Mouse (Mus musculus): ENCODE results near the gene Tars2. TPM values are rescaled to one million over a fixed set of nuclear protein-coding genes. Genes with fewer than 3 reads are reported as not detected.

Tars2 gene
- total RNA-seq, 2 experiments from 2014 or later: 43.5 to 43.8 TPM

DNA sequence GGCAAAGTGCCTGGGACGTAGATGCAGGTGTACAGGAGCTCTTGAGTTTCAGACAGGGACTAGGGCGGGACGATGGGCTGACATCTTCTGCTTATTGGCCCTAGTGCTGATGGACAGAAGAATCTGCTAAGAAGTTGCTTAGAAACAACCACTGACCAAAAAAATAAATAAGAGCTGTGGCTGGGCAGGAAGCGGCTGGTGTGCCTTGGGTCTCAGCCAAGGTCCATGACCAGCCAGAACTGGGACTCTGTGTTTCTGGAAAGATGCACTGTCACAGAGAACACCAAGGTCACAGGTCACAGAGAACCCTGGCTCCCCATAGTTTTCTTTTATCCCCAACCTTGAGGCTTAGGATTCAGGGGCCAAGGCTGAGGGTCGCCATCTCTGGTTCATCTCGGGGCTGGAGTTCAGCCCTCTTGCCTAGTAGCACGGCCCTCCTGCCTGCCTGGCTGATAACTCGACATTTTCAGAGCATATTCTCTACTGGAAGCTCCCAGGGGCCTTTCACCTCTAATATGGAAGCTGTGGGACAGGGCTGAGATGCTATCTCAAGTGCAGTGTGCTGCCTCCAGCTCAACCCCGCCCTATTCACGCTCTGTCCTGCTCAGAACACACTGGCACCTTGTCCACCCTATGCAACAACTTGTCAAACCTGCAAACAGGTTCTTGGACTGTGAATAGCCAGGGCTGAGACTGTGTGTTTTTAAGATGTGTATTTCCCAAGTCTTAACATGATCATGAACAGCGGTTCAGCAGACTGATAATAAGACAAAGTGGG, 27.1 kb downstream of the Tars2 start:
- Histone ChIP-seq H3K4me3 (no peak overlapping the region), H3K27ac (no peak overlapping the region)
- DNase-seq (ENCODE audit: extremely low spot score in 1 of 2, low spot score in 2 of 2): no peak
- intact Hi-C loops (cut with DNase I): no loop called here
- no peak for TF ChIP-seq CTCF (IDR thresholded peaks at IDR 0.05)

DNA sequence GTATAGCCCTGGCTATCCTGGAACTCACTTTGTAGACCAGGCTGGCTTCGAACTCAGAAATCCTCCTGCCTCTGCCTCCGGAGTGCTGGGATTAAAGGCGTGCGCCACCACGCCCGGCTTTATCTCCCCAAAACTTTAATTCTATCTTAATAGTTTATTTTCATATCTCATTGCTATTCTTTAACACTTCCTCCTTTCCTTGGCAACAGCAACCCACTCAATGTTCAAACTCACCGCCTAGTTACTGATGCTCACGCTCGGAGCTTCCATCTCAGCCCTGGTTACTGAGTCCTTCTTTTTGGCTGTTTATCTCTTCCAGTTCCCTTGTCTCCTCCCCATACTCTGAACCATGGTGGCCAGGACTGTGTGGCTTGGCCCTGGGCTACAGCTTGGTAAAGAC, 27.7 kb downstream of the Tars2 start:
- DNase-seq (ENCODE audit: extremely low spot score in 1 of 2, low spot score in 2 of 2): no peak
- H3K4me3 ChIP-seq: no peak overlapping the region
- H3K27ac ChIP-seq: no peak overlapping the region
- TF ChIP-seq CTCF (IDR thresholded peaks at IDR 0.05): no peak
- intact Hi-C loops (cut with DNase I): no loop called here

DNA sequence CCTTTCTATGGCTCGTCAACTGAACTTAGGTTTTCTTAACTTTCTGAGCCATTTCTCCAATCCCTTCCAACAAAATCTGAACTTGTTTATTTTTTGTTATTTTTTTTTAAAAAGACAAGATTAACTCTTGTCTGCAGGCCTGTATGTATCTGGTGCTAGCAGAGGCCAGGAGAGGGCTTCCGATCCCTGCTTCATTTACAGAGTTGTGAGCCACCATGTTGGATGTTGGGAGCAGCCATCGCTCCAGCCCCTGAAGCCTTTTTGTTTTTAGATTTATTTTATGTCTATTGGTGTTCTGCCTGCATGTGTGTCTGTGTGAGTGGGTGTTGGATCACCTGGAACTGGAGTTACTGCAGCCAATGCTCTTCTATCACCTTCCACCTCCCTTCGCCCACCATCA, 28.2 kb downstream of the Tars2 start:
- Histone ChIP-seq H3K27ac (no peak overlapping the region), H3K4me3 (no peak overlapping the region)
- TF ChIP-seq CTCF (IDR thresholded peaks at IDR 0.05): peak; percentile 13; the same call in 1 of the 2 replicates
- intact Hi-C loops (cut with DNase I): no loop called here
- no peak for DNase-seq (ENCODE audit: extremely low spot score in 1 of 2, low spot score in 2 of 2)

DNA sequence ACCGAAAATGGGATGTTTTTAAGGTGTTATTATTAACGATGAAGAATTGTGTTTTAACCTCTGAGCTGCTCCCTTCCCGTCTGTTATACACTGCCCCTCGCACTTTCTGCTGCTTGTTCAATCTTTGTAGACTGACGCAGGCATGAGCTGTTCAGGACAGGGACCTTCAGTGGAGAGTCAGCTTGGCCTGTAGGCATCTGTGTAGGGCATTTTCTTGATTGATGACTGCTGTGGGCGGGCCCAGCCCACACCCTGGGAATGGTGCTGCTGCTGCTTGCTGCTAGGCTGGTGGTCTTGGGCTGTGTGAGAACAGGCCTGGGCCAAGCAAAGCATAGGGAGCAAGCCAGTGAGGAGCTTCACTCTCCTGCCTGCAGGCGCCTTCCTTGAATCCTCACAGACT, 29.6 kb downstream of the Tars2 start:
- no peak overlapping the region for H3K27ac ChIP-seq
- H3K4me3 ChIP-seq: no peak overlapping the region
- no peak for TF ChIP-seq CTCF (IDR thresholded peaks at IDR 0.05)
- intact Hi-C loops (cut with DNase I): no loop called here
- DNase-seq (ENCODE audit: extremely low spot score in 1 of 2, low spot score in 2 of 2): no peak

DNA sequence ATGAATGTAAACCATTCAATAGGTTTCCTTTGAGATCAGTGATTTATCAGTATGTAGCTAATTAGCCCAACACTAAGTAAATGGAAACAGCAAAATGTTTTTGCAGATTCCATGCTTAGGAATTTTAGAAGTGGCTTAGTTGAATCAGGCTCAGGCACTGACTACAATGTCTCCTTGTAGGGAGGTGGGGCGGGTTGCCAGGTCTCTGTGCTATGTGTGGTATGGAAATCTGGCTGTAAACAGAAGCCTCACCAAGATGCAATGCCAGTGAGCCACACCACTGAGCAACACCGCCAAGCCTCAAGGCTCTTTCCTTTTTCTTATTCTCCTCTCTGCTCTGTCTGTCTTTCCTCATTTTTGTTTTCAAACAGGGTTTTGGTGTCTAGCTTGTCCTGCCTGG, 31.1 kb downstream of the Tars2 start:
- intact Hi-C loops (cut with DNase I): no loop called here
- H3K27ac ChIP-seq: no peak overlapping the region
- no peak overlapping the region for H3K4me3 ChIP-seq
- no peak for TF ChIP-seq CTCF (IDR thresholded peaks at IDR 0.05)
- DNase-seq (ENCODE audit: extremely low spot score in 1 of 2, low spot score in 2 of 2): no peak

DNA sequence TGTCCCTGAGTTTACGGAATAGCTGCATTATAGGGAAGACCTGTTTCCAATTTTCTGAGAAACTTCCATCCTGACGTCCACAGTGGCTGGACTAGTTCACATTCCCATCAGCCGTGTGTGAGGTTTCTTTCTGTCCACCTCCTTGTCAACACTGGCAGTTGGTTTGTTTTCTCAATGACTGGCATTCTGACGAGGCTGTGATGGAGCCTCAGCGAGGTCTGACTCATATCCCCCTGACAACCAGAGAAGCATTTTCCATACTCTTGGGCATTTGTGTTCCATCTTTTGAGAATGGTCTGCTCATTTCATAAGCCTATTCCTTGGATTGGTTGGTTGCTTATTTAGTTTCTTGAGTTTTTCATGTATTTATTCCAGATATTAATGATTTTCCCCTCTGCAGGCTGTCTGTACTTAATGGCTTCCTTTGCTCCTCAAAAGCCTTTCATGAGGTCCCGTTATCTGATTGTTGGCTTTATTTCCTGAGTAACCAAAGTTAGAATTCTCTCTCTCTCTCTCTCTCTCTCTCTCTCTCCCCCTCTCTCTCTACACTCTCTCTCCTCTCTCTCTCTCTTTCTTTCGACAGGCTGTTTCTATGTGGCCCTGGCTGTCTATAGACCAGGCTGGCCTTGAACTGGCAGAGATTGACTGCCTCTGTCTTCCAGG, 33.2 kb downstream of the Tars2 start:
- no peak for TF ChIP-seq CTCF (IDR thresholded peaks at IDR 0.05)
- no peak for DNase-seq (ENCODE audit: extremely low spot score in 1 of 2, low spot score in 2 of 2)
- intact Hi-C loops (cut with DNase I): no loop called here
- Histone ChIP-seq H3K27ac (no peak overlapping the region), H3K4me3 (no peak overlapping the region)

DNA sequence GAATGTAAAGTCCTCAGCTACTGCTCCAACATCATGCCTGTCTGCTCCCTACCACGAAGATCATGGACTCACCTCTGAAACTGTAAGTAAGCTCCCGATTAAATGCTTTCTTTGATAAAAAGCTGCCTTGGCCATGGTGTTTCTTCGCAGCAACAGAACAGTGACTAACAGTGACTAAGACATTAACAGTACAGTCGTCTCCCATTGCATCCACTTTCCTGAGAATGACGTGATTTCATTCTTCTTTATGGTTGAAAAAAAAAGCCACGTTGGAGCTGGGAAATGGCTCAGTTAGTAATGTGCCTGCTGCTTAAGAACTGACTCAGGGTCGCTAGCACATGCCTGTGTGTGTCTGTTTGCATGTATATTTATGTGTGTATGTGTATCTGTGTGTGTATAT, 34.1 kb downstream of the Tars2 start:
- H3K4me3 ChIP-seq: no peak overlapping the region
- intact Hi-C loops (cut with DNase I): no loop called here
- TF ChIP-seq CTCF (IDR thresholded peaks at IDR 0.05): no peak
- no peak overlapping the region for H3K27ac ChIP-seq
- DNase-seq (ENCODE audit: extremely low spot score in 1 of 2, low spot score in 2 of 2): no peak

DNA sequence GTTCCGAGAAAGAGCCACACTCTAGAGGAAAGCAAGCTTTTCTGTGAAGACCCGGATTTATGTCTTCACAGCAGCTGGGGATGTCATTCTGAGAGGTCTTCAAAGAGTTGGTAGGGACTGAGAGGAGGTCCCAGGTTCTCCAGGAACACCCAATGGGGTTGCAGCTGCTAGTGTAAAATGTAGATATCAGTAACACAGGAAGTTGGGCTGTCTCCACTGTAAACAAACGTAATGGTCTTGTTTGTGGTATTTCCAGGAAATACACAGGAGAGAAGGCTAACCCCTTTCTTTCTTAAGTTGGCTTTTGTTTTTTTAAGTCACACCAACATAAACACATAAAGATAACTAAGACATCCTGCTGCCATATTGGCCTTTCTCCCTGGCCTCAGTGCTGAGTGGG, 37.6 kb downstream of the Tars2 start:
- TF ChIP-seq CTCF (IDR thresholded peaks at IDR 0.05): no peak

DNA sequence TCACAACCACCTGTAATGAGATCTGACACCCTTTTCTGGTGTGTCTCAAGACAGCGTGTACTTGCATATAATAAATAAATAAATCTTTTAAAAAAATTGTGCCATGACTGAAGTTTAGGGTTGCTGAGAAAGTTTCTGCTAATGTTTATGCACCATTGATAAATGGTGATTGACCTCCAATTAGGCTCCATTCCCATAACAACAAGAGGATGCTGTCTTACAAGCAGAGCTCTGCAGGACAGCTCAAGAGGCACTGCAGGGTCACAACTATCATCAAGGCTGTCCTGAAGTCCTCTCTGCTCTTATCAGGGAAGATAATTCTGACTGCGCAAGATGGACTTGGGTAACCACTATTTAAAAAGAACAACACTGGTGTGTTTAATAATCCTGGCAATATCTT, 41.9 kb downstream of the Tars2 start:
- no peak overlapping the region for H3K27ac ChIP-seq
- no peak for DNase-seq (ENCODE audit: extremely low spot score in 1 of 2, low spot score in 2 of 2)
- H3K4me3 ChIP-seq: no peak overlapping the region
- intact Hi-C loops (cut with DNase I): no loop called here
- no peak for TF ChIP-seq CTCF (IDR thresholded peaks at IDR 0.05)

More for the DNA sequence above, 37.6 kb downstream of the Tars2 start:
- intact Hi-C loops (cut with DNase I): no loop called here
- H3K27ac ChIP-seq: no peak overlapping the region
- no peak for DNase-seq (ENCODE audit: extremely low spot score in 1 of 2, low spot score in 2 of 2)
- H3K4me3 ChIP-seq: no peak overlapping the region

DNA sequence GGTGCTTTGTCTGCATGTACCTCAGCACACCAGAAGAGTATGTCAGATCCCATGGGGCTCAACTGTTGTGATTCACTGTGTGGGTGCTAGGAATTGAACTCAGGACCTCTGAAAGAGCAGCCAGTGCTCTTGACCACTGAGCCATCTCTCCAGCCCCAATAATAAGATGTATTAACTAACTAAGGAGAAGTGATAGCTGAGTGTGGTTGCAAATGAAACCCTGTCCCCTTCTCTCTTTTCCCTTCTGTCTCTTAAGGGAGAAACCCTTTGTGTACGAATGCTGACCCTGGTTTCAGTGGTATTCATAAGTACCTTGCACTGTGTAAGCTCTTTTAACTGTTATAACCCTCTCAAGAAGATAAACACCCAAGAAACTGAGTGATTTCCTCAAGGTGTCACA, 43.9 kb downstream of the Tars2 start:
- no peak overlapping the region for H3K4me3 ChIP-seq
- TF ChIP-seq CTCF (IDR thresholded peaks at IDR 0.05): no peak
- intact Hi-C loops (cut with DNase I): no loop called here
- no peak overlapping the region for H3K27ac ChIP-seq
- no peak for DNase-seq (ENCODE audit: extremely low spot score in 1 of 2, low spot score in 2 of 2)

DNA sequence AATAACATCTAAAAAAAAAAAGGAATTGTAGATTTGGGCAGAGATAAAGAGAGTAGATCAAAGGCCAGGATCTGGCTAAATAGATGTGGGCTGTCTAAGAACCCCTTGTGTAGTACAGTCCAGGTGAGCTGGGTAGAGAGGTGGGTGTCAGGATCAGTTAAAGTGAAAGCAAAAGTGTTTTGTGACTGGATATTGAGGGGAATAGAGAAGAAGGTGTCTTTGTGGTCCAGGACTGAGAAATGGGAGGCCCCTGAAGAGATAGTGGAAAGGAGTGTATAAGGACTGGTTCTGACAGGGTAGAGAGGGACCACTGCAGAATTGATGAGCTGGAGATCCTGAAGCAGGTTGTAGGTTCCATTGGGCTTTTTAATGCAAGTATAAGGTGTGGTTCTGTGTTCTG, 50.0 kb downstream of the Tars2 start:
- DNase-seq (ENCODE audit: extremely low spot score in 1 of 2, low spot score in 2 of 2): no peak
- Histone ChIP-seq H3K4me3 (no peak overlapping the region), H3K27ac (no peak overlapping the region)
- intact Hi-C loops (cut with DNase I): no loop called here
- no peak for TF ChIP-seq CTCF (IDR thresholded peaks at IDR 0.05)

DNA sequence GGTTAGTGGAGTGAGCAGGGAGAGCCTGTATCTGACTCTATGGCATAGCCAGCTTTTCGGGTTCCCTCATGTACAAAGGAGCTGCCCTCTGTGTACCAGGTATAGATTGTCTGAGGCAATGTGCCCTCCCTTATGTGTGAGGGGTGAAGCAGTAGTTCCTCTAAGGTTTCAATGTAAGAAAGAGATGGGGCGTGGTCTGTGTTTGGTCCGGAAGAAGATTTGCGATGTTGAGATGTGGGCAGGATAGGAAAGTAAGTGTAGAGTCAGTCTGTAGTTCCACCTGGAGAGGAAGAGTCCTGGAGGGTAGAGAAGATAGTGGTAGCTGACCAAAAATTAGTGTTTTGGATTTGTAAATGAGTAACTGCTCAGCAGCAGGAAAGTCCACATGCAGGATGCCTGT, 51.0 kb downstream of the Tars2 start:
- Histone ChIP-seq H3K4me3 (no peak overlapping the region), H3K27ac (no peak overlapping the region)
- no peak for TF ChIP-seq CTCF (IDR thresholded peaks at IDR 0.05)
- no peak for DNase-seq (ENCODE audit: extremely low spot score in 1 of 2, low spot score in 2 of 2)
- intact Hi-C loops (cut with DNase I): no loop called here

DNA sequence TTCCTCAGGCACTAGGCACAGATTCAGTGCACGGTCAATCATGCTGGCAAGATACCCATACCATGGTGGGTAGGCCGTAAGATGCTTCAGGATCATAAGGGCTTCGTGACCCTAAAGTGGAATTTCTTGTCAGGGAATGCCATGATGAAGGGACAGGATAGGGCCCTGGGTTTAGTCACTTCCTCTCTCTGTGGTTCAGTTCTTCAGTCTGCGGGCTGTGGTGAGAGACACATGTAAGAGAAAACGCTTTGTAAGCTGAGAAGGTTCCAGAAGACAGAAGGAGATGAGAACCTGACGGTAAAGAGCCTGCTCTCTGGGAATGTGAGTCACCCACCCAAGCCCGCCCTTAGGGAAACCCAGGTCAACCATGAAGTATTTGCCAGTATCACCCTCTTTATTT, 52.5 kb downstream of the Tars2 start:
- intact Hi-C loops (cut with DNase I): no loop called here
- H3K4me3 ChIP-seq: no peak overlapping the region
- no peak for DNase-seq (ENCODE audit: extremely low spot score in 1 of 2, low spot score in 2 of 2)
- no peak overlapping the region for H3K27ac ChIP-seq
- no peak for TF ChIP-seq CTCF (IDR thresholded peaks at IDR 0.05)

Measured in left cerebral cortex, adult 2 months (tissue).